Mouse (Mus musculus) Muller cell, postnatal 12 days (primary cell): Measurements from ENCODE around the gene Lrrc8d.
"Not testable (repeated sequence)": the region's sequence is repeated elsewhere in the genome, so short reads cannot be mapped to it uniquely, and the experiment has no call there.

ENCODE experiments used
- DNase-seq: peaks from one replicate; pipeline ENCODE4 v3.0.0-alpha.2; 2015; ENCODE audit errors: inconsistent ontology term

Lrrc8d gene

GRCm38 (mm10) chr5:105684861-105685600, 14.7 kb upstream of the Lrrc8d start:
- peak; percentile 31 for DNase-seq

- DNase-seq, result not testable (repeated sequence)
Observed at GRCm38 (mm10) chr5:105685780-105686305, 13.9 kb upstream of the Lrrc8d start.

GRCm38 (mm10) chr5:105686331-105686995, 13.3 kb upstream of the Lrrc8d start:
- no peak for DNase-seq

GRCm38 (mm10) chr5:105690502-105691454, 9.0 kb upstream of the Lrrc8d start:
- DNase-seq, result no peak

- no peak for DNase-seq
Observed at GRCm38 (mm10) chr5:105691645-105692044, 8.1 kb upstream of the Lrrc8d start.

- DNase-seq, result peak; percentile 69
Observed at GRCm38 (mm10) chr5:105694339-105694930, 5.3 kb upstream of the Lrrc8d start.

- no peak for DNase-seq
Observed at GRCm38 (mm10) chr5:105696049-105696448, 3.7 kb upstream of the Lrrc8d start.

GRCm38 (mm10) chr5:105697886-105698285, 1.9 kb upstream of the Lrrc8d start:
- DNase-seq, result no peak

- peak; percentile 78 for DNase-seq
Observed at GRCm38 (mm10) chr5:105698694-105699093, 1.1 kb upstream of the Lrrc8d start.

GRCm38 (mm10) chr5:105700070-105700851, 492 bp downstream of the Lrrc8d start:
- DNase-seq, result peak; percentile 79

GRCm38 (mm10) chr5:105701326-105701725, 1.6 kb downstream of the Lrrc8d start:
- no peak for DNase-seq

GRCm38 (mm10) chr5:105701844-105702243, 2.1 kb downstream of the Lrrc8d start:
- DNase-seq, result no peak

- DNase-seq, result no peak
Observed at GRCm38 (mm10) chr5:105702580-105703285, 3.0 kb downstream of the Lrrc8d start.

- no peak for DNase-seq
Observed at GRCm38 (mm10) chr5:105703286-105703655, 3.5 kb downstream of the Lrrc8d start.

- no peak for DNase-seq
Observed at GRCm38 (mm10) chr5:105704573-105704972, 4.8 kb downstream of the Lrrc8d start.

GRCm38 (mm10) chr5:105706635-105707034, 6.9 kb downstream of the Lrrc8d start:
- no peak for DNase-seq

GRCm38 (mm10) chr5:105708276-105708675, 8.5 kb downstream of the Lrrc8d start:
- no peak for DNase-seq

- DNase-seq, result no peak
Observed at GRCm38 (mm10) chr5:105710473-105710872, 10.7 kb downstream of the Lrrc8d start.

GRCm38 (mm10) chr5:105714446-105714845, 14.7 kb downstream of the Lrrc8d start:
- no peak for DNase-seq

- DNase-seq, result no peak
Observed at GRCm38 (mm10) chr5:105715095-105715494, 15.3 kb downstream of the Lrrc8d start.
